In the genomic region with DNA sequence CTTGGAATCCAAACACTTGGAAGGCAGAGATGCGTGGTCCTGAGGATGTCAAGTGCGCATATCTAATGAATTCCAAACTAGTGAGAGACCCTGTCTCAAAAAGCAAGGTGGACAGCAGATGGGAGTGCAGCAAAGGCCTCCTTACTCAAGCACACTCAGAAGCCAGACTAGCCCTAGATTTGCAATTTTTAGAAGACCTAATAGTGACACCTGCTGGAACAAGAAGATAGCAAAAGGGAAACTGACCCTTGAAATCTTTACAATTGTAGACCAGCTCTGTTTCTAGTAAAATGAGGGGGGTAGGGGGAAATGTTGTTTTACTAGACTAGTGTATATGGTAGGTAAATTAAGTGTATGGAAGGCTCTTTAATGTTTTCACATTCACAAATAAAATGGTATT, we compare ENCODE assay signal across 13 mouse cellular contexts. TPM values are rescaled to one million over a fixed set of nuclear protein-coding genes. Genes with fewer than 3 reads are reported as not detected.
DNase-seq lines count a peak whose midpoint lies in the region; ATAC-seq and TF ChIP-seq lines count a peak whose summit lies in the region.
"Had no signal": no experiment of that assay in that cellular context is flagged by ENCODE, and none has a peak within 500 bp of the region (broad histone marks: within the 10 kb centered on the region; RNA-seq: fewer than 3 reads in every experiment).

No protein-coding gene starts in this region.

- H3K9me3 ChIP-seq in embryonic facial prominence, embryonic 11.5 days (replicated peaks; ENCODE audit: control insufficient read depth, low read length): no peaks in the 10 kb centered on the region
- no peaks in the 10 kb centered on the region for H3K9me3 ChIP-seq in embryonic facial prominence, embryonic 10.5 days
- no peaks in the 10 kb centered on the region for H3K9me3 ChIP-seq in lung, postnatal 0 days (ENCODE audit: low read length)

- no peak overlapping the region for H3K4me2 ChIP-seq in embryonic facial prominence, embryonic 11.5 days (ENCODE audit: low read depth, low read length)
- H3K4me2 ChIP-seq in lung, postnatal 0 days (replicated peaks; ENCODE audit: low read depth, low read length): no peak overlapping the region

- no peaks in the 10 kb centered on the region for H3K36me3 ChIP-seq in embryonic facial prominence, embryonic 11.5 days (replicated peaks; ENCODE audit: control insufficient read depth, insufficient read depth, low read depth, low read length)
- no peaks in the 10 kb centered on the region for H3K36me3 ChIP-seq in embryonic facial prominence, embryonic 10.5 days (replicated peaks)
- H3K36me3 ChIP-seq in lung, postnatal 0 days (ENCODE audit: insufficient read depth, low read length): no peaks in the 10 kb centered on the region

- no peak overlapping the region for H3K27ac ChIP-seq in embryonic facial prominence, embryonic 11.5 days (replicated peaks; ENCODE audit: low read depth, low read length)
- H3K27ac ChIP-seq in embryonic facial prominence, embryonic 10.5 days (replicated peaks): no peak overlapping the region
- H3K27ac ChIP-seq in lung, postnatal 0 days (ENCODE audit: low read length): no peak overlapping the region

- peak; percentile 54 for DNase-seq in embryonic facial prominence, embryonic 11.5 days (ENCODE audit: low spot score)
- DNase-seq in embryonic facial prominence, embryonic 10.5 days (ENCODE audit: low spot score): no peak
- DNase-seq in lung, postnatal 0 days (ENCODE audit: low spot score): peak; percentile 72
- no peak for DNase-seq in lung, adult 18-20 months
- DNase-seq in retina, embryonic 14.5 days (ENCODE audit: low spot score): peak; percentile 56
- DNase-seq in thymus, postnatal 14 days: no peak
- no peak for DNase-seq in ovary, postnatal 14 days (ENCODE audit: low spot score)
- DNase-seq: cerebellum, adult 9-11 months had no signal

- no peak for ATAC-seq in embryonic facial prominence, embryonic 11.5 days (replicated peaks; ENCODE audit: insufficient number of reproducible peaks, low FRiP score, low TSS enrichment, low read depth)
- no peak for ATAC-seq in lung, postnatal 0 days
- peak; percentile 80; the same call in 1 of the 2 replicates for ATAC-seq in common myeloid progenitor, adult 5-6 weeks (replicated peaks; ENCODE audit: low read depth, poor library complexity, severe bottlenecking)
- ATAC-seq: intestine, embryonic 16.5 days had no signal

- no peaks in the 10 kb centered on the region for H3K27me3 ChIP-seq in embryonic facial prominence, embryonic 11.5 days (ENCODE audit: control insufficient read depth, insufficient read depth, low read length)
- H3K27me3 ChIP-seq in embryonic facial prominence, embryonic 10.5 days (replicated peaks; ENCODE audit: low read depth, poor library complexity, severe bottlenecking): no peaks in the 10 kb centered on the region
- H3K27me3 ChIP-seq in lung, postnatal 0 days (replicated peaks; ENCODE audit: insufficient read depth, low read length): no peaks in the 10 kb centered on the region

- TF ChIP-seq CTCF in lung, postnatal 0 days (IDR thresholded peaks at IDR 0.05): peak; percentile 66

- H3K4me3 ChIP-seq in embryonic facial prominence, embryonic 11.5 days (ENCODE audit: low read depth, low read length): no peak overlapping the region
- H3K4me3 ChIP-seq in embryonic facial prominence, embryonic 10.5 days: no peak overlapping the region
- H3K4me3 ChIP-seq in lung, postnatal 0 days (ENCODE audit: low read depth, low read length): no peak overlapping the region
- H3K4me3 ChIP-seq: myocyte had no signal

- H3K4me1 ChIP-seq in embryonic facial prominence, embryonic 11.5 days (ENCODE audit: control insufficient read depth, insufficient read depth, low read length): no peaks in the 10 kb centered on the region
- H3K4me1 ChIP-seq in embryonic facial prominence, embryonic 10.5 days: no peaks in the 10 kb centered on the region
- no peaks in the 10 kb centered on the region for H3K4me1 ChIP-seq in lung, postnatal 0 days (ENCODE audit: insufficient read depth, low read depth, low read length)

- no peak overlapping the region for H3K9ac ChIP-seq in embryonic facial prominence, embryonic 11.5 days (replicated peaks; ENCODE audit: low read length)
- no peak overlapping the region for H3K9ac ChIP-seq in lung, postnatal 0 days (replicated peaks; ENCODE audit: low read depth)

- 65% methylated on average over 2 of the region's 2 CpGs for WGBS in embryonic facial prominence, embryonic 11.5 days
- 58% methylated on average over 2 of the region's 2 CpGs for WGBS in embryonic facial prominence, embryonic 10.5 days
- WGBS in lung, postnatal 0 days: 63% methylated on average over 2 of the region's 2 CpGs

- no peak for TF ChIP-seq EP300 in lung, postnatal 0 days (IDR thresholded peaks at IDR 0.05)

RNA-seq across cellular contexts. Expression of gene Ccnt2, which starts 8.5 kb away (rescaled TPM):
- polyA plus RNA-seq in embryonic facial prominence, embryonic 11.5 days (2014; fragmentation: Nextera tagmentation; extraction: Ambion mirVana): 76.2 and 77.1 TPM in 2 replicates
- 98.0 and 102 TPM in 2 replicates for polyA plus RNA-seq in embryonic facial prominence, embryonic 10.5 days (2016; fragmentation: Nextera tagmentation; extraction: Ambion mirVana)
- 43.7 and 54.7 TPM in 2 replicates for polyA plus RNA-seq in lung, postnatal 0 days (2015; fragmentation: Nextera tagmentation; extraction: Ambion mirVana)
- total RNA-seq in common myeloid progenitor, adult 5-6 weeks (2017): 45.8 and 49.7 TPM in 2 replicates

RNA-seq across cellular contexts. Expression of gene Acmsd, which starts 36.3 kb away (rescaled TPM):
- polyA plus RNA-seq in embryonic facial prominence, embryonic 11.5 days (2014; fragmentation: Nextera tagmentation; extraction: Ambion mirVana): 0.32 and 0.49 TPM in 2 replicates
- polyA plus RNA-seq in embryonic facial prominence, embryonic 10.5 days (2016; fragmentation: Nextera tagmentation; extraction: Ambion mirVana): 0.11 and 0.22 TPM in 2 replicates
- polyA plus RNA-seq in lung, postnatal 0 days (2015; fragmentation: Nextera tagmentation; extraction: Ambion mirVana): 0.21 and 0.44 TPM in 2 replicates
- total RNA-seq in common myeloid progenitor, adult 5-6 weeks (2017): 2.0 and 2.9 TPM in 2 replicates
- total RNA-seq: left cerebral cortex, postnatal 25 days had no signal
- polyA plus RNA-seq: frontal cortex, adult 2 months; myocyte had no signal

Comparison
In these comparisons a context has a peak if more than half of its experiments do, and no peak if none do; other contexts are left out.
1. DNase-seq: peak in embryonic facial prominence, embryonic 11.5 days (single experiment), lung, postnatal 0 days (single experiment) and retina, embryonic 14.5 days (single experiment); none in embryonic facial prominence, embryonic 10.5 days (single experiment), lung, adult 18-20 months (0 of 2), thymus, postnatal 14 days (single experiment) and ovary, postnatal 14 days (single experiment).